23 mouse cellular contexts compared by ENCODE assay signal in the genomic region with DNA sequence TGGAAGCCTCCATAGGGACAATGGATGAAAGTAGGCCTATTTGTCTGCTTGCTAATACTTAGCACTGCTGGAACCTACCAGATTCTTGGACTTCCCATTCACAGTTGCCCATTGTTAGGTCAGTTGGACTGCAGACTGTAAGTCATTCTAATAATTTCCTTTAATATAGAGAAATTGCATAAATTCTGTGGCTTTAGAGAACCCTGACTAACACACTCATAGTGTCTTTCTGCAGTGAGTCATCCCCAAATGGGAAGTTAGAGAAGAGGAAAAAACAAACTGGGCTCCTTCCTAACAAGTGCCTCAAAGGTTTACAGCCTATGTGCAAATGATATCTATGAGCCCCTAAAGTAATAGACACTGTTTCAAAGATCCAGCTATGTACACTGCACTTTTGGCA.
DNase-seq lines count a peak whose midpoint lies in the region; ATAC-seq and TF ChIP-seq lines count a peak whose summit lies in the region.
"Had no signal": no experiment of that assay in that cellular context is flagged by ENCODE, and none has a peak within 500 bp of the region (broad histone marks: within the 10 kb centered on the region; RNA-seq: fewer than 3 reads in every experiment).

No protein-coding gene starts in this region.

- no peaks in the 10 kb centered on the region for H3K9me3 ChIP-seq in forebrain, embryonic 11.5 days (ENCODE audit: control insufficient read depth, low read length)
- H3K9me3 ChIP-seq: heart, embryonic 13.5 days; limb, embryonic 13.5 days; midbrain, embryonic 12.5 days had no signal

- no peak for DNase-seq in spleen, adult 2 months (ENCODE audit: low read depth in 1 of 2, low spot score in 2 of 2)
- DNase-seq in spleen, adult 18-20 months: no peak
- peak; percentile 64 for DNase-seq in NIH3T3 (ENCODE audit: low read depth)
- no peak for DNase-seq in right cerebral cortex, postnatal 10 days (ENCODE audit: low spot score in 2 of 2)
- no peak for DNase-seq in forebrain, embryonic 11.5 days (ENCODE audit: low spot score)
- DNase-seq in heart, postnatal 14 days: no peak
- DNase-seq: adrenal gland, postnatal 25 days; cerebellum, postnatal 10 days; heart, adult 11 months; heart, postnatal 4 days; kidney, adult 18-20 months; kidney, postnatal 25 days; lung, postnatal 14 days; right cerebral cortex, postnatal 14 days; thymus, postnatal 36 days had no signal

- H3K36me3 ChIP-seq in spleen, adult 2 months (ENCODE audit: control insufficient read depth, insufficient read depth, low read length): no peaks in the 10 kb centered on the region
- H3K36me3 ChIP-seq in macrophage (ENCODE audit: inconsistent target): no peaks in the 10 kb centered on the region
- H3K36me3 ChIP-seq in forebrain, embryonic 11.5 days (ENCODE audit: control insufficient read depth, insufficient read depth, low read length): no peaks in the 10 kb centered on the region
- H3K36me3 ChIP-seq: heart, embryonic 13.5 days; midbrain, embryonic 12.5 days had no signal

- no peak for TF ChIP-seq POLR2A in spleen, adult 2 months (IDR thresholded peaks at IDR 0.05; ENCODE audit: low read depth, low read length)

- intact Hi-C loops in heart, postnatal 14 days (cut with DNase I): no loop called here

- H3K4me1 ChIP-seq in spleen, adult 2 months (ENCODE audit: control insufficient read depth, insufficient read depth, insufficient read length): peaks cover 43% of the 10 kb centered on the region
- H3K4me1 ChIP-seq in forebrain, embryonic 11.5 days (replicated peaks; ENCODE audit: control insufficient read depth, insufficient read depth, low read length): no peaks in the 10 kb centered on the region; the same call in 1 of the 2 replicates

- H3K27me3 ChIP-seq in spleen, adult 2 months (ENCODE audit: control insufficient read depth, insufficient read depth, low read length): no peaks in the 10 kb centered on the region
- no peaks in the 10 kb centered on the region for H3K27me3 ChIP-seq in forebrain, embryonic 11.5 days (ENCODE audit: control insufficient read depth, insufficient read depth, low read length)
- H3K27me3 ChIP-seq: heart, embryonic 13.5 days; limb, embryonic 13.5 days; midbrain, embryonic 12.5 days; Patski had no signal

- peaks cover 95% of the 10 kb centered on the region for H3K79me2 ChIP-seq in macrophage (ENCODE audit: inconsistent target)

- no peak for TF ChIP-seq CTCF in spleen, adult 2 months (IDR thresholded peaks at IDR 0.05; ENCODE audit: extremely low read depth, insufficient read depth, insufficient read length, insufficient replicate concordance)

- no peak overlapping the region for H3K9ac ChIP-seq in forebrain, embryonic 11.5 days (ENCODE audit: low read length)
- H3K9ac ChIP-seq: heart, embryonic 13.5 days; limb, embryonic 13.5 days had no signal

- no peak for ATAC-seq in forebrain, embryonic 11.5 days (replicated peaks; ENCODE audit: low FRiP score)
- ATAC-seq: activated CD4-positive, CD25-positive, alpha-beta regulatory T cell, adult 4 months; forebrain, embryonic 16.5 days; hindbrain, postnatal 0 days; Patski had no signal

- H3K4me3 ChIP-seq in spleen, adult 2 months (ENCODE audit: extremely low read depth, insufficient read depth, insufficient read length): no peak overlapping the region
- H3K4me3 ChIP-seq in macrophage (ENCODE audit: inconsistent target): no peak overlapping the region
- no peak overlapping the region for H3K4me3 ChIP-seq in forebrain, embryonic 11.5 days (ENCODE audit: low read depth, low read length)
- H3K4me3 ChIP-seq: heart, embryonic 13.5 days; limb, embryonic 13.5 days; midbrain, embryonic 12.5 days had no signal

- peak overlapping the region; percentile 44; the same call in 1 of the 2 replicates for H3K27ac ChIP-seq in spleen, adult 2 months (ENCODE audit: insufficient read depth, low read length)
- H3K27ac ChIP-seq in macrophage: peak overlapping the region; percentile 59
- no peak overlapping the region for H3K27ac ChIP-seq in forebrain, embryonic 11.5 days (ENCODE audit: low read depth, low read length)
- H3K27ac ChIP-seq: heart, embryonic 13.5 days; hindbrain, postnatal 0 days; limb, embryonic 13.5 days had no signal

- H3K4me2 ChIP-seq in forebrain, embryonic 11.5 days (ENCODE audit: low read depth, low read length, severe bottlenecking): no peak overlapping the region
- H3K4me2 ChIP-seq: heart, embryonic 13.5 days; limb, embryonic 13.5 days; midbrain, embryonic 12.5 days had no signal
